Mouse (Mus musculus): ENCODE results near the gene Enpp6.

DNA sequence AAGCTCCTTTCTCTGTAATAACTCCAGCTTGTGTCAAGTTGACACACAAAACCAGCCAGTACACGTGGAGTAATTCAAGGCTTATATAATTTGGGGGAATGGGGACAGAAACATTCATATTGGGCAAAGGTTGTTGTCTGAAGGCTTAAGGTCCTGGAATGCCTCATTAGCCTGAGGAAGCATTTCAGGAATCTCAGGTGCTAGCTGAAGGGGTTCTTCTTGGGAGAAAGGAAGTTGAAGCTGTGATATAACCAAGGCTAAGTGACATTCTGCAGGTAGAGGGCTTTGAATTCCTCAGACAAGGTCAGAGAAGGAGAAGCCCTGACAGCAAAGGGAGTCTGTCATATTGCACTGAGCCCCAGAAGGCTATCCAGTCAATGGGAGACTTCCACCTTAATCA, 133.2 kb downstream of the Enpp6 start:
- TF ChIP-seq CTCF (IDR thresholded peaks at IDR 0.05; ENCODE audit: low read depth) (no peak), EP300 (IDR thresholded peaks at IDR 0.05; ENCODE audit: low read depth) (no peak)

Data from liver, postnatal 0 days (tissue).